ENCODE assay signal across 7 mouse cellular contexts in genomic region chr19:6502035-6502541, GRCm38 (mm10). TPM values are rescaled to one million over a fixed set of nuclear protein-coding genes. Genes with fewer than 3 reads are reported as not detected.
DNase-seq lines count a peak whose midpoint lies in the region; ATAC-seq and TF ChIP-seq lines count a peak whose summit lies in the region.

No protein-coding gene starts in this region.

- peak; percentile 28; the same call in 1 of the 2 replicates for ATAC-seq in forebrain, postnatal 0 days
- ATAC-seq in intestine, postnatal 0 days, result peak; percentile 20; the same call in 1 of the 2 replicates
- ATAC-seq in midbrain, embryonic 13.5 days, result peak; percentile 37

- H3K36me3 ChIP-seq in forebrain, postnatal 0 days (ENCODE audit: insufficient read depth), result peaks cover 24% of the 10 kb centered on the region
- H3K36me3 ChIP-seq in intestine, postnatal 0 days (ENCODE audit: control insufficient read depth, insufficient read depth), result no peaks in the 10 kb centered on the region
- peaks cover 27% of the 10 kb centered on the region for H3K36me3 ChIP-seq in midbrain, embryonic 13.5 days

- peak overlapping the region; percentile 73 for H3K9ac ChIP-seq in forebrain, postnatal 0 days
- H3K9ac ChIP-seq in intestine, postnatal 0 days (ENCODE audit: low read depth, low read length), result no peak overlapping the region
- H3K9ac ChIP-seq in midbrain, embryonic 13.5 days (replicated peaks), result peak overlapping the region; percentile 81

- WGBS in forebrain, postnatal 0 days, result under 1% methylated on average over 25 of the region's 25 CpGs
- under 1% methylated on average over 22 of the region's 25 CpGs for WGBS in intestine, postnatal 0 days
- under 1% methylated on average over 24 of the region's 25 CpGs for WGBS in midbrain, embryonic 13.5 days

- intact Hi-C loops in left cerebral cortex, postnatal 36 days (cut with DNase I), result loop anchor here (5.0 kb wide), 1 partner anchor 340 kb away; the partner anchor contains the start of gene Rps6ka4

- no peaks in the 10 kb centered on the region for H3K9me3 ChIP-seq in forebrain, postnatal 0 days (ENCODE audit: low read length)
- H3K9me3 ChIP-seq in intestine, postnatal 0 days (ENCODE audit: control insufficient read depth), result no peaks in the 10 kb centered on the region
- no peaks in the 10 kb centered on the region for H3K9me3 ChIP-seq in midbrain, embryonic 13.5 days

- peak overlapping the region; percentile 86 for H3K4me2 ChIP-seq in forebrain, postnatal 0 days (ENCODE audit: low read depth)
- peak overlapping the region; percentile 68 for H3K4me2 ChIP-seq in intestine, postnatal 0 days (replicated peaks; ENCODE audit: low read depth)
- peak overlapping the region; percentile 94 for H3K4me2 ChIP-seq in midbrain, embryonic 13.5 days (replicated peaks)

- peak overlapping the region; percentile 93 for H3K27ac ChIP-seq in forebrain, postnatal 0 days (ENCODE audit: low read depth, low read length)
- no peak overlapping the region for H3K27ac ChIP-seq in intestine, postnatal 0 days (ENCODE audit: low read depth, low read length)
- peak overlapping the region; percentile 96 for H3K27ac ChIP-seq in midbrain, embryonic 13.5 days

- no peak for TF ChIP-seq CTCF in forebrain, postnatal 0 days (IDR thresholded peaks at IDR 0.05; ENCODE audit: low read depth)
- no peak for TF ChIP-seq CTCF in intestine, postnatal 0 days (IDR thresholded peaks at IDR 0.05; ENCODE audit: low read depth)

- peak; percentile 17 for DNase-seq in Muller cell, postnatal 12 days (ENCODE audit: inconsistent ontology term)
- DNase-seq in cerebellum, adult 11-12 months, result peak; percentile 88
- DNase-seq in forebrain, postnatal 0 days, result peak; percentile 82
- DNase-seq in left cerebral cortex, postnatal 36 days (ENCODE audit: low spot score in 2 of 2), result peak; percentile 85 to 88
- DNase-seq in testis, postnatal 10 days (ENCODE audit: low spot score), result peak; percentile 67

- H3K4me3 ChIP-seq in forebrain, postnatal 0 days (ENCODE audit: low read depth, low read length), result peak overlapping the region; percentile 80
- H3K4me3 ChIP-seq in intestine, postnatal 0 days (ENCODE audit: low read depth, low read length), result peak overlapping the region; percentile 27
- H3K4me3 ChIP-seq in midbrain, embryonic 13.5 days (replicated peaks), result peak overlapping the region; percentile 89

- no peaks in the 10 kb centered on the region for H3K27me3 ChIP-seq in forebrain, postnatal 0 days (ENCODE audit: insufficient read depth, low read length)
- H3K27me3 ChIP-seq in intestine, postnatal 0 days (replicated peaks; ENCODE audit: control insufficient read depth, insufficient read depth, low read length), result peaks cover 87% of the 10 kb centered on the region
- no peaks in the 10 kb centered on the region for H3K27me3 ChIP-seq in midbrain, embryonic 13.5 days

- H3K4me1 ChIP-seq in forebrain, postnatal 0 days (ENCODE audit: insufficient read depth), result peaks cover 18% of the 10 kb centered on the region
- 0 out of 2 replicates have a peak, but pooled peaks cover 9% of the 10 kb centered on the region for H3K4me1 ChIP-seq in intestine, postnatal 0 days (replicated peaks; ENCODE audit: control insufficient read depth, insufficient read depth, low read length)
- H3K4me1 ChIP-seq in midbrain, embryonic 13.5 days (replicated peaks), result peaks cover 84% of the 10 kb centered on the region

RNA-seq across cellular contexts. Expression of gene Slc22a12, which starts 40.7 kb away (rescaled TPM):
- total RNA-seq in forebrain, postnatal 0 days (2014; rRNA removed), result not detected in 2 replicates
- polyA plus RNA-seq in forebrain, postnatal 0 days (2015; fragmentation: Nextera tagmentation; extraction: Ambion mirVana), result 0.15 and 0.40 TPM in 2 replicates
- not detected in 2 replicates for polyA plus RNA-seq in intestine, postnatal 0 days (2015; fragmentation: Nextera tagmentation; extraction: Ambion mirVana)
- total RNA-seq in left cerebral cortex, postnatal 36 days (2021), result under 1 TPM; 0.25 to 0.50 TPM
- 0.19 TPM in 1 of 2 replicates, not detected in the other for polyA plus RNA-seq in midbrain, embryonic 13.5 days (2015; fragmentation: Nextera tagmentation; extraction: Ambion mirVana)

Comparison
In these comparisons a context has a peak if more than half of its experiments do, and no peak if none do; other contexts are left out.
1. DNase-seq: peak in every context shown above with its lines; median percentile 88 in cerebellum, adult 11-12 months; 86 in left cerebral cortex, postnatal 36 days; 82 in forebrain, postnatal 0 days; 67 in testis, postnatal 10 days; 17 in Muller cell, postnatal 12 days.
2. H3K4me3 ChIP-seq: peak in every context shown above with its lines; median percentile 89 in midbrain, embryonic 13.5 days; 80 in forebrain, postnatal 0 days; 27 in intestine, postnatal 0 days.